Mouse (Mus musculus) embryo, embryonic 10.5 days (tissue): ENCODE results near the gene Gspt2.
"Not testable (repeated sequence)": the region's sequence is repeated elsewhere in the genome, so short reads cannot be mapped to it uniquely, and the experiment has no call there.

Experiments
- DNase-seq: peaks from one replicate; pipeline ENCODE4 v3.0.0-alpha.2; 2015; ENCODE audit warnings: low spot score

Gene Gspt2

GRCm38 (mm10) chrX:94635961-94636563 lies at the start of gene Gspt2:
TSS of gene Gspt2 (plus strand) at chrX:94636069.
- peak; percentile 84 for DNase-seq

GRCm38 (mm10) chrX:94624835-94625803 lies 10.8 kb upstream of the Gspt2 start:
- peak; percentile 73 for DNase-seq

DNA sequence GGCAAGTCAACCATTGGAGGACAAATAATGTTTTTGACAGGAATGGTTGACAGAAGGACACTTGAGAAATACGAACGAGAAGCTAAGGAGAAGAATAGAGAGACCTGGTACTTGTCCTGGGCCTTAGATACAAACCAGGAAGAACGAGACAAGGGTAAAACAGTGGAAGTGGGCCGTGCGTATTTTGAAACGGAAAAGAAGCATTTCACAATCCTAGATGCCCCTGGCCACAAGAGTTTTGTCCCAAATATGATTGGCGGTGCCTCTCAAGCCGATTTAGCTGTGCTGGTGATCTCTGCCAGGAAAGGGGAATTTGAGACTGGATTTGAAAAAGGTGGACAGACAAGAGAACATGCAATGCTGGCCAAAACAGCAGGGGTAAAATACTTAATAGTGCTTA lies 1.0 kb downstream of the Gspt2 start:
- no peak for DNase-seq

DNA sequence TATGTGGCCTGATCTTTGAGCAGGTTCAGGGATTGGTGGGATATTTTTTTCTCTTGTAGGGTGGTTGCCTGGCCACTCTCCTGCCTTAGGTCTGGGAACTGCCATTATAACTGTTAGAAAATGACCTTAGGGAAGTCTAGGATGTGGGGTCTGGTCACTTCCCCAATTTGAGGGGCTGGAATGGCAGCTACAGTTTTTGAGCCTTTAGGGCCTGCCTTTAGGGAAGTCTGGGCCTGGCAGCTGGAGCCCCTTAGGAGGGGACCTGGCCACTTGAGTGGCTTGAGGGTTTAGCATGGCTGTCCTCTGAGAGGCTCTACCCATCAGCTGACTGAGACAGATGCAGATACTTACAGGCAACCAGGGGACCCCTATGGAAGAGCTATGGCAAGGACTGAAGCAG lies 12.7 kb downstream of the Gspt2 start:
- DNase-seq = no peak

DNA sequence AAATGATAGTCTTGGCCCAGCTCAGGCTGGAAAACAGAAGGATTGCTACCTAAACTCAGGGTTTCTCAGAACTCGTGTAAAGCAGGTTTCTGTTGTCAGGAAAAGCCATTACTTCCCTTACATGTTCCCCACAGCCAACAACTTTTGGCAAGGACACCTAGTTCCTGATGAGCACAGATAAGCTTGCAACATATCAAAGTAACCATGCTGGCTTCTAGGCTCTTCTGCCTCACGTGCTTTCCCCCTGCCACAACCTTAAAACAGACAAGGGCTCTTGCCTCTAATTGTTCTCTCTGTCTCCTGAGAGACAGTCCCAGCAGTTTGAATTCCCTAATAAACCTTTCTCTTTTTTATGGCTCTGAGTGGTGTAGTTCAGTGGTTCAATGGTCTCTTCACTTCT lies 21.9 kb downstream of the Gspt2 start:
- no peak for DNase-seq

- DNase-seq = no peak
Measured at GRCm38 (mm10) chrX:94670814-94671213, 34.9 kb downstream of the Gspt2 start.

GRCm38 (mm10) chrX:94674977-94675376 lies 39.1 kb downstream of the Gspt2 start:
- peak; percentile 74 for DNase-seq

DNA sequence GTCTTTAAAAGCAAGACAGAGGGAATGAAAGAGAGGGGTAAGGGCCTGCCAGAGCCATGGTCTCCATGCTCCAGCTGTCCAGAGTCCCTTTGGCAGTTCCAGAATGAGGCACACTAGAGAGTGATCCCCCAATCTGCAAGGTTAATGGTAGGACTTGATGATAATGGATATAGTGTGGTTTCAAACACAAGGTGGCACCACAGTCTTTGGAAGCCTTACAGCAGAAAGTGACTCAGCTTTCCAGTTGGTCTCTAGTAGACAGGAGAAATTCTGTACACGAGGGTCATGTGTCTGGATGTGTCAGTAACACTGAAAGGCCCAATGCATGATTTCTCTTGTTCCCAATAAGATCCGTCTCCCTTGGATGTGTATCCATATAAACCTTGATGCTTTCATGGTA lies 45.7 kb downstream of the Gspt2 start:
- DNase-seq = not testable (repeated sequence)

GRCm38 (mm10) chrX:94689593-94689992 lies 53.7 kb downstream of the Gspt2 start:
- not testable (repeated sequence) for DNase-seq
